Mouse (Mus musculus) forebrain, postnatal 0 days (tissue): Measurements from ENCODE around the gene Haus8. TPM values are rescaled to one million over a fixed set of nuclear protein-coding genes. Genes with fewer than 3 reads are reported as not detected.
"Not testable (repeated sequence)": the region's sequence is repeated elsewhere in the genome, so short reads cannot be mapped to it uniquely, and the experiment has no call there.

Experiments used
- ATAC-seq: fragments of 200-750 bp; cut with Nextera tagmentation; 2 replicates; pipeline ENCODE4 v1.8.0; 2017; ENCODE audit warnings: mild to moderate bottlenecking, moderate library complexity
- DNase-seq: peaks from one replicate; pipeline ENCODE4 v3.0.0-alpha.2; 2015
- H3K27ac ChIP-seq: fragments of 300-500 bp; sonication (generic); 2 replicates; pipeline ENCODE4 v1.5.1; 2014; ENCODE audit warnings: low read depth, mild to moderate bottlenecking, antibody characterized with exemption, low read length, moderate library complexity, mixed read lengths
- H3K27me3 ChIP-seq: fragments of 300-500 bp; sonication (generic); 2 replicates; pipeline ENCODE4 v1.6.1; 2014; ENCODE audit warnings: mild to moderate bottlenecking, low read length, mixed read lengths; ENCODE audit not compliant: insufficient read depth
- H3K36me3 ChIP-seq: fragments of 300-500 bp; sonication (generic); 2 replicates; pipeline ENCODE4 v1.6.1; 2014; ENCODE audit warnings: mild to moderate bottlenecking, moderate library complexity; ENCODE audit not compliant: insufficient read depth
- H3K4me1 ChIP-seq: fragments of 300-500 bp; sonication (generic); 2 replicates; pipeline ENCODE4 v1.6.1; 2014; ENCODE audit warnings: antibody characterized with exemption; ENCODE audit not compliant: insufficient read depth
- H3K4me2 ChIP-seq: fragments of 300-500 bp; sonication (generic); 2 replicates; pipeline ENCODE4 v1.6.1; 2014; ENCODE audit warnings: low read depth, mild to moderate bottlenecking, moderate library complexity
- H3K4me3 ChIP-seq: fragments of 300-500 bp; sonication (generic); 2 replicates; pipeline ENCODE4 v1.5.1; 2014; ENCODE audit warnings: low read depth, low read length, mixed read lengths
- H3K9ac ChIP-seq: fragments of 300-500 bp; sonication (generic); 2 replicates; pipeline ENCODE4 v1.6.1; 2014; ENCODE audit warnings: mild to moderate bottlenecking
- H3K9me3 ChIP-seq: fragments of 300-500 bp; sonication (generic); 2 replicates; pipeline ENCODE4 v1.6.1; 2016; ENCODE audit warnings: low read length
- CTCF ChIP-seq: sonication (generic); IDR thresholded peaks from 2 replicates; pipeline ENCODE4 v1.5.1; 2016; ENCODE audit warnings: antibody characterized with exemption, control low read depth, low read depth
- WGBS: fragments of 180-500 bp; shearing (Covaris S2); extraction: QIAGEN DNeasy Blood & Tissue Kit; methylation state at CpG from one replicate; pipeline ENCODE4 v1.1.7; 2014; 5-methylcytosine and 5-hydroxymethylcytosine counted together
- polyA plus RNA-seq: library from polyadenylated mRNA; unstranded; fragments of >200 nt; fragmentation: Nextera tagmentation; extraction: Ambion mirVana; gene quantifications from 2 replicates; pipeline ENCODE4 v1.2.1, GENCODE M21; 2015
- total RNA-seq: library from RNA; depleted of rRNA; stranded (reverse); fragments of >200 nt; gene quantifications from 2 replicates; pipeline ENCODE4 v1.2.3, GENCODE M21; 2014

Haus8 gene
- total and polyA plus RNA-seq, 2 experiments from 2014 or later, result 36.4 to 40.7 TPM

GRCm38 (mm10) chr8:71296784-71297183 lies 24.1 kb upstream of the Haus8 start:
- no peak overlapping the region for H3K9ac ChIP-seq
- ATAC-seq (no peak), DNase-seq (no peak)
- peaks cover 16% of the 10 kb centered on the region; the same call in 1 of the 2 replicates for H3K36me3 ChIP-seq
- no peaks in the 10 kb centered on the region for H3K9me3 ChIP-seq
- TF ChIP-seq CTCF, result no peak
- no peak overlapping the region for H3K4me3 ChIP-seq
- H3K4me1 ChIP-seq, result no peaks in the 10 kb centered on the region
- no peak overlapping the region for H3K27ac ChIP-seq
- H3K27me3 ChIP-seq, result no peaks in the 10 kb centered on the region
- WGBS, result 98% methylated on average over 2 of the region's 2 CpGs
- no peak overlapping the region for H3K4me2 ChIP-seq

- H3K27ac ChIP-seq, result no peak overlapping the region
- ATAC-seq (no peak), DNase-seq (no peak)
- no peak overlapping the region for H3K4me3 ChIP-seq
- H3K4me2 ChIP-seq, result no peak overlapping the region
- H3K27me3 ChIP-seq, result no peaks in the 10 kb centered on the region
- TF ChIP-seq CTCF, result no peak
- no peak overlapping the region for H3K9ac ChIP-seq
- WGBS, result 90% methylated on average over 2 of the region's 2 CpGs
- H3K36me3 ChIP-seq, result peaks cover 19% of the 10 kb centered on the region
- no peaks in the 10 kb centered on the region for H3K4me1 ChIP-seq
- H3K9me3 ChIP-seq, result no peaks in the 10 kb centered on the region
These were observed 23.5 kb upstream of the Haus8 start for GRCm38 (mm10) chr8:71296188-71296621.

GRCm38 (mm10) chr8:71293930-71294329 lies 21.2 kb upstream of the Haus8 start:
- not testable (repeated sequence) for H3K27ac ChIP-seq, H3K4me2 ChIP-seq, H3K4me1 ChIP-seq, ATAC-seq, H3K9ac ChIP-seq, DNase-seq, H3K4me3 ChIP-seq, H3K27me3 ChIP-seq, H3K9me3 ChIP-seq
- H3K36me3 ChIP-seq, result peaks cover 38% of the 10 kb centered on the region
- WGBS, result 87% methylated on average over 3 of the region's 3 CpGs

- H3K4me2 ChIP-seq, result no peak overlapping the region
- peaks cover 27% of the 10 kb centered on the region for H3K36me3 ChIP-seq
- no peak for DNase-seq
- no peaks in the 10 kb centered on the region for H3K4me1 ChIP-seq
- H3K27me3 ChIP-seq, result no peaks in the 10 kb centered on the region
- H3K4me3 ChIP-seq, result no peak overlapping the region
- no peaks in the 10 kb centered on the region for H3K9me3 ChIP-seq
- ATAC-seq, result no peak
- H3K27ac ChIP-seq, result no peak overlapping the region
- TF ChIP-seq CTCF, result no peak
- no peak overlapping the region for H3K9ac ChIP-seq
- WGBS, result 97% methylated on average over 6 of the region's 6 CpGs
These were observed 18.6 kb upstream of the Haus8 start for GRCm38 (mm10) chr8:71291351-71291750.

- Histone ChIP-seq H3K27me3 (no peaks in the 10 kb centered on the region), H3K4me1 (no peaks in the 10 kb centered on the region), H3K4me2 (no peak overlapping the region), H3K9ac (no peak overlapping the region), H3K4me3 (no peak overlapping the region), H3K36me3 (peaks cover 27% of the 10 kb centered on the region), H3K9me3 (no peaks in the 10 kb centered on the region), H3K27ac (no peak overlapping the region)
- TF ChIP-seq CTCF, result no peak
- DNase-seq, result no peak
- 95% methylated on average over 10 of the region's 10 CpGs for WGBS
- ATAC-seq, result no peak
These were observed 18.2 kb upstream of the Haus8 start for GRCm38 (mm10) chr8:71290911-71291310.

- no peak overlapping the region for H3K4me3 ChIP-seq
- no peak for ATAC-seq
- no peak overlapping the region for H3K27ac ChIP-seq
- H3K36me3 ChIP-seq, result peaks cover 27% of the 10 kb centered on the region
- TF ChIP-seq CTCF, result no peak
- no peak overlapping the region for H3K4me2 ChIP-seq
- no peak overlapping the region for H3K9ac ChIP-seq
- DNase-seq, result no peak
- H3K4me1 ChIP-seq, result no peaks in the 10 kb centered on the region
- WGBS, result 97% methylated on average over 21 of the region's 21 CpGs
- H3K9me3 ChIP-seq, result no peaks in the 10 kb centered on the region
- H3K27me3 ChIP-seq, result no peaks in the 10 kb centered on the region
These were observed 17.5 kb upstream of the Haus8 start for GRCm38 (mm10) chr8:71290211-71290610.

GRCm38 (mm10) chr8:71289098-71289497 lies 16.4 kb upstream of the Haus8 start:
- 81% methylated on average over 7 of the region's 7 CpGs for WGBS
- H3K9ac ChIP-seq, result no peak overlapping the region
- H3K9me3 ChIP-seq, result no peaks in the 10 kb centered on the region
- H3K36me3 ChIP-seq, result peaks cover 22% of the 10 kb centered on the region
- no peak overlapping the region for H3K4me2 ChIP-seq
- H3K27me3 ChIP-seq, result no peaks in the 10 kb centered on the region
- TF ChIP-seq CTCF, result no peak
- H3K27ac ChIP-seq, result no peak overlapping the region
- DNase-seq, result no peak
- H3K4me1 ChIP-seq, result no peaks in the 10 kb centered on the region
- no peak overlapping the region for H3K4me3 ChIP-seq
- no peak for ATAC-seq
